12 mouse cellular contexts compared by ENCODE assay signal in the genomic region with DNA sequence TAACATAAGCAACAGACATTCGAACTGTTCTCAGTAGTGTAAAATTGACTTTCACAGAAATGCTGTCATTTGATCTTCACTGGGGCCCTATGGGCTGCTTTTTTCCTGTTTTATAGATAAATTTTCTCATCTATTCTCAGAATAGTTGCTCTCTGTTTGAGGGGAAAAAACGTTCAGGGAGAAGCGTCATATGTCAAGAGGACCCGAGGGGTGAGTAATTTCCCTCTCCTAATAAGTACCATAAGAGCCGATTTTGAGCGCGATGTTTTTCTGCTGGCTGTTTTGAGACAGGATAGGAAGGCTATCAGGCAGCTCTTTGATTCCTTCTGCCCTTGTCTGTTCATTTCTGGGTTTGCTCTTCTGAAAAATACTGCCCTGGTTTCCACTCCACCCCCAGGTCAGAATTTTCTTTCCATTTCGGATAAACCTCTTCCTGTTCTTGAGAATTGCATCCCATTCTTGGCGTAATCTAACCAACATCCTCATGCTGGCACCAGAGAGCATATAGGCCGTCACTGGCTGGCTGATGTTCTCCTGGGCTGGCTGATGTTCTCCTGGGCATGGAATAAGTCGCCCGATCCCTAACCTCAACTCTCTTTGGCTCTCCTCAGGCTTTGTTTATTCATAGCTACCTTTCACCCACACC. TPM values are rescaled to one million over a fixed set of nuclear protein-coding genes. Genes with fewer than 3 reads are reported as not detected.
DNase-seq lines count a peak whose midpoint lies in the region; ATAC-seq and TF ChIP-seq lines count a peak whose summit lies in the region.
"Had no signal": no experiment of that assay in that cellular context is flagged by ENCODE, and none has a peak within 500 bp of the region (broad histone marks: within the 10 kb centered on the region; RNA-seq: fewer than 3 reads in every experiment).

No protein-coding gene starts in this region.

- no peak overlapping the region for H3K9ac ChIP-seq in liver, embryonic 15.5 days
- H3K9ac ChIP-seq in midbrain, embryonic 14.5 days (replicated peaks; ENCODE audit: low read length) = no peak overlapping the region
- H3K9ac ChIP-seq: forebrain, embryonic 13.5 days; hindbrain, embryonic 15.5 days had no signal

- WGBS in liver, embryonic 15.5 days (ENCODE audit: insufficient replicate concordance) = 35% methylated on average over 12 of the region's 12 CpGs
- 78% methylated on average over 12 of the region's 12 CpGs for WGBS in midbrain, embryonic 14.5 days

- H3K4me2 ChIP-seq in liver, embryonic 15.5 days = peak overlapping the region; percentile 13; the same call in 1 of the 2 replicates
- H3K4me2 ChIP-seq in midbrain, embryonic 14.5 days (ENCODE audit: low read length) = no peak overlapping the region
- H3K4me2 ChIP-seq: forebrain, embryonic 13.5 days; hindbrain, embryonic 15.5 days had no signal

- no peak overlapping the region for H3K27ac ChIP-seq in layer of hippocampus, adult 2 months
- no peak overlapping the region for H3K27ac ChIP-seq in liver, embryonic 15.5 days (replicated peaks)
- H3K27ac ChIP-seq in midbrain, embryonic 14.5 days (replicated peaks; ENCODE audit: low read depth, low read length) = no peak overlapping the region
- H3K27ac ChIP-seq: forebrain, embryonic 13.5 days; hindbrain, embryonic 15.5 days had no signal

- ATAC-seq in liver, embryonic 15.5 days (ENCODE audit: insufficient read depth) = no peak
- ATAC-seq in midbrain, embryonic 14.5 days (ENCODE audit: low FRiP score, low TSS enrichment) = no peak

- H3K36me3 ChIP-seq in liver, embryonic 15.5 days (replicated peaks) = no peaks in the 10 kb centered on the region
- H3K36me3 ChIP-seq in midbrain, embryonic 14.5 days (ENCODE audit: control insufficient read depth, insufficient read depth, low read length) = no peaks in the 10 kb centered on the region
- H3K36me3 ChIP-seq: hindbrain, embryonic 15.5 days had no signal

- no peaks in the 10 kb centered on the region for H3K9me3 ChIP-seq in liver, embryonic 15.5 days (replicated peaks)
- H3K9me3 ChIP-seq in midbrain, embryonic 14.5 days (ENCODE audit: control insufficient read depth, low read length) = no peaks in the 10 kb centered on the region
- H3K9me3 ChIP-seq: forebrain, embryonic 13.5 days; hindbrain, embryonic 15.5 days had no signal

- no peak for DNase-seq in layer of hippocampus, adult 2 months (ENCODE audit: low spot score in 2 of 2)
- DNase-seq in layer of hippocampus, adult 18-20 months (ENCODE audit: low spot score in 2 of 2) = no peak
- DNase-seq in NIH3T3 (ENCODE audit: low read depth) = peak; percentile 38
- DNase-seq in c-Kit-positive CD71-positive TER-119-positive erythroid progenitor cells, embryonic 14.5 days (ENCODE audit: low spot score) = peak; percentile 38
- DNase-seq in adrenal gland, postnatal 25 days = no peak
- no peak for DNase-seq in midbrain, embryonic 14.5 days
- DNase-seq: adrenal gland, adult 8-10 months; cerebellum, adult 2 months; spleen, adult 18-20 months had no signal

- peaks cover 72% of the 10 kb centered on the region for H3K4me1 ChIP-seq in liver, embryonic 15.5 days (replicated peaks)
- peaks cover 7% of the 10 kb centered on the region; the same call in 1 of the 2 replicates for H3K4me1 ChIP-seq in midbrain, embryonic 14.5 days (ENCODE audit: control insufficient read depth, insufficient read depth, low read length)

- TF ChIP-seq CTCF in layer of hippocampus, adult 2 months (conservative IDR thresholded peaks at IDR 0.05) = peak; percentile 40

- no peaks in the 10 kb centered on the region for H3K27me3 ChIP-seq in liver, embryonic 15.5 days
- H3K27me3 ChIP-seq in midbrain, embryonic 14.5 days (ENCODE audit: control insufficient read depth, insufficient read depth, low read length) = peaks cover 10% of the 10 kb centered on the region; the same call in 1 of the 2 replicates
- H3K27me3 ChIP-seq: hindbrain, embryonic 15.5 days had no signal

- H3K4me3 ChIP-seq in layer of hippocampus, adult 2 months = no peak overlapping the region
- H3K4me3 ChIP-seq in liver, embryonic 15.5 days (replicated peaks) = no peak overlapping the region
- H3K4me3 ChIP-seq in midbrain, embryonic 14.5 days (replicated peaks; ENCODE audit: low read depth, low read length) = no peak overlapping the region
- H3K4me3 ChIP-seq: forebrain, embryonic 13.5 days; hindbrain, embryonic 15.5 days had no signal

RNA-seq across cellular contexts. Expression of gene Sec22b, which starts 29.3 kb away (rescaled TPM):
- 10 to 100 TPM; 78.3 to 81.7 TPM for total RNA-seq in layer of hippocampus, adult 2 months (2021)
- total RNA-seq in layer of hippocampus, adult 18-20 months (2021) = 10 to 100 TPM; 77.2 to 80.5 TPM
- 57.9 and 61.2 TPM in 2 replicates for polyA plus RNA-seq in liver, embryonic 15.5 days (2015; fragmentation: Nextera tagmentation; extraction: Ambion mirVana)
- total RNA-seq in adrenal gland, postnatal 25 days (2021) = 116 and 129 TPM in 2 replicates
- polyA plus RNA-seq in midbrain, embryonic 14.5 days (2014; fragmentation: Nextera tagmentation; extraction: Ambion mirVana) = 99.3 and 114 TPM in 2 replicates

RNA-seq across cellular contexts. Expression of gene Pde4dip, which starts 41.8 kb away (rescaled TPM):
- total RNA-seq in layer of hippocampus, adult 2 months (2021) = 100 to 1,000 TPM; 232 to 246 TPM
- total RNA-seq in layer of hippocampus, adult 18-20 months (2021) = 100 to 1,000 TPM; 228 to 229 TPM
- polyA plus RNA-seq in liver, embryonic 15.5 days (2015; fragmentation: Nextera tagmentation; extraction: Ambion mirVana) = 9.6 and 10.3 TPM in 2 replicates
- total RNA-seq in adrenal gland, postnatal 25 days (2021) = 21.6 and 23.6 TPM in 2 replicates
- polyA plus RNA-seq in midbrain, embryonic 14.5 days (2014; fragmentation: Nextera tagmentation; extraction: Ambion mirVana) = 63.3 and 76.3 TPM in 2 replicates

Comparison
In these comparisons a context has a peak if more than half of its experiments do, and no peak if none do; other contexts are left out.
1. DNase-seq: peak in NIH3T3 (single experiment) and c-Kit-positive CD71-positive TER-119-positive erythroid progenitor cells, embryonic 14.5 days (single experiment); none in layer of hippocampus, adult 2 months (0 of 2), layer of hippocampus, adult 18-20 months (0 of 2), adrenal gland, postnatal 25 days (single experiment) and midbrain, embryonic 14.5 days (single experiment).